Mouse (Mus musculus): ENCODE measurements around the gene Coa7. TPM values are rescaled to one million over a fixed set of nuclear protein-coding genes. Genes with fewer than 3 reads are reported as not detected.

Coa7 gene
- total and polyA plus RNA-seq, 2 experiments from 2014 or later, result 22.3 to 59.5 TPM

- no peak overlapping the region for H3K27ac ChIP-seq (ENCODE audit: low read depth, low read length)
- H3K27me3 ChIP-seq (ENCODE audit: insufficient read depth, low read length), result no peaks in the 10 kb centered on the region
- H3K9me3 ChIP-seq (ENCODE audit: low read length), result no peaks in the 10 kb centered on the region
- ATAC-seq, result peak; percentile 90
- 15% methylated on average over 4 of the region's 4 CpGs for WGBS
- TF ChIP-seq CTCF (IDR thresholded peaks at IDR 0.05; ENCODE audit: low read depth), result peak; percentile 93
- no peak overlapping the region for H3K4me3 ChIP-seq (ENCODE audit: low read depth, low read length)
- peaks cover 24% of the 10 kb centered on the region for H3K36me3 ChIP-seq (ENCODE audit: insufficient read depth)
- peak; percentile 91 for DNase-seq
- H3K4me1 ChIP-seq (ENCODE audit: insufficient read depth), result no peaks in the 10 kb centered on the region
- H3K9ac ChIP-seq, result no peak overlapping the region
- no peak overlapping the region for H3K4me2 ChIP-seq (ENCODE audit: low read depth)
Measured at GRCm38 (mm10) chr4:108339277-108339690, 11.3 kb downstream of the Coa7 start.

GRCm38 (mm10) chr4:108344631-108345083 is 16.7 kb downstream of the Coa7 start:
- DNase-seq, result no peak
- Histone ChIP-seq H3K27ac (ENCODE audit: low read depth, low read length) (no peak overlapping the region), H3K9me3 (ENCODE audit: low read length) (no peaks in the 10 kb centered on the region), H3K4me1 (ENCODE audit: insufficient read depth) (no peaks in the 10 kb centered on the region), H3K4me2 (ENCODE audit: low read depth) (no peak overlapping the region), H3K4me3 (ENCODE audit: low read depth, low read length) (no peak overlapping the region), H3K36me3 (ENCODE audit: insufficient read depth) (no peaks in the 10 kb centered on the region), H3K27me3 (ENCODE audit: insufficient read depth, low read length) (no peaks in the 10 kb centered on the region), H3K9ac (no peak overlapping the region)
- TF ChIP-seq CTCF (IDR thresholded peaks at IDR 0.05; ENCODE audit: low read depth), result no peak
- WGBS, result 8% methylated on average over 7 of the region's 7 CpGs
- peak; percentile 47; the same call in 1 of the 2 replicates for ATAC-seq

DNA sequence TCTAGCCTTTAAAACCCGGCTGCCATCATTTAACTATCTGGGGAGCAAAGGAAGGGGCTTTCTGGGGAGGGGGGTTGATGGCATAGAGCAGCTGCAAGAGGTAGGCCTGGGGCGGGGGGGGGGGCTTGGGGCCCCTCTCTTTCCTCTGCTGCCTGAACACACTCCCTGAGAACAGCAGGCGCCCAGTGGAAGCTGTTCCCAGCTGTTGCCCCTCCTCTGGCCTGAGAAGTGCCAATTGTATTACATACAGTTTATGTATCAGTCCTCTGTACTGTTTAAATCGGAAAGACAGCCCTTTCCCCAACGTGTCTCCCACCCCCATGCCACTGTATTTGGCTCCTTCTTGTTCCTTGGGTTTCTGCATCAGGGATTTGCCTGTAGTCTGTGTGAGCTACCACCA is 17.9 kb downstream of the Coa7 start:
- no peak overlapping the region for H3K4me2 ChIP-seq (ENCODE audit: low read depth)
- no peak for ATAC-seq
- H3K27me3 ChIP-seq (ENCODE audit: insufficient read depth, low read length), result no peaks in the 10 kb centered on the region
- DNase-seq, result no peak
- no peak overlapping the region for H3K27ac ChIP-seq (ENCODE audit: low read depth, low read length)
- TF ChIP-seq CTCF (IDR thresholded peaks at IDR 0.05; ENCODE audit: low read depth), result no peak
- H3K9me3 ChIP-seq (ENCODE audit: low read length), result no peaks in the 10 kb centered on the region
- 29% methylated on average over 5 of the region's 5 CpGs for WGBS
- H3K4me3 ChIP-seq (ENCODE audit: low read depth, low read length), result no peak overlapping the region
- no peak overlapping the region for H3K9ac ChIP-seq
- H3K4me1 ChIP-seq (ENCODE audit: insufficient read depth), result no peaks in the 10 kb centered on the region
- H3K36me3 ChIP-seq (ENCODE audit: insufficient read depth), result no peaks in the 10 kb centered on the region

DNA sequence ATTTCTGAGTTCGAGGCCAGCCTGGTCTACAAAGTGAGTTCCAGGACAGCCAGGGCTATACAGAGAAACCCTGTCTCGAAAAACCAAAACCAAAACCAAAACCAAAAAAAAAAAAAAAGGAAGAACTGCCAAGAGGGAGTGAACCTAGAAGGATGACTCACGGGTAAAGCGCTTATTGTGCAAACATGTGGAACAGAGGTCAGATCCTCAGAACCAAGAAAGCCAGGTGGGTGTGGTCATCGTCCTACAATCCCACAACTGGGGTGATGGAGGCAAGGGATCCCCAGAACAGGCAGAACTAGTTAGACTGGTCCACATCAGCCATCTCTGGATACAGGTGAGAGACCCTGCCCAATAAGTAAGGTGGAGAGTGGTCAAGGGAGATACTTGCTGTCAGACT is 19.2 kb downstream of the Coa7 start:
- no peak overlapping the region for H3K4me2 ChIP-seq (ENCODE audit: low read depth)
- ATAC-seq, result no peak

DNA sequence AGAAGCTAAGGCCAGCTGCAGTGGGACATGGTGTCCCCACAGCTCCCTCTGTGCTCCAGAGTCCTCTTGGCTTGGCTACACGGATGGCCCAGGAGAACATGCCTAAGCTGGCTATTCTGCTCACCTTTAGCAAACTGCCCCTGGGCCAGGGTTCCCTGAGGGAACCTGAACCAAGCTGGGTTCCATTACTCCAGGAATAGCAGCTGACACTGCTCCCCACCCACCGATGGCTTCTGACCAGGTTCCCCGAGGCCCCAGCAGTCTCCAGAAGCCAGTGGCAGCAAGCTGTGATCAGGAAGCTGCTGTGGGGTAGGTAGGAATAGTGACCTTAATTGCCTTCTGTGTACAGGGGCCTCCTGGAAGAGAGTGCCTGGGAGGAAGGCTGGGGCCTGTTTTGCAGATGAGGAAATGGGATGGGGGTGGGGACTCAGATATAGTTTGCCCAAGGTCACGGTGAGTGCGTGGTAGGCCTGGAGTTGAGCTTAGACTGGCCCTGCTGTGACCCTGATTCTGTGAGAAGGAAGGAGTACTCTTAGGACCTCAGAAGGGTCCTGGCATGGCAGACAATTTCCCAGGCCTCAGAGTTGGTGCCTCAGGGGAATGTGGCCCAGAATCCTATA is 20.4 kb downstream of the Coa7 start:
- ATAC-seq (no peak), DNase-seq (no peak)
- TF ChIP-seq CTCF (IDR thresholded peaks at IDR 0.05; ENCODE audit: low read depth), result no peak
- Histone ChIP-seq H3K4me3 (ENCODE audit: low read depth, low read length) (no peak overlapping the region), H3K9me3 (ENCODE audit: low read length) (no peaks in the 10 kb centered on the region), H3K4me1 (ENCODE audit: insufficient read depth) (no peaks in the 10 kb centered on the region), H3K9ac (no peak overlapping the region), H3K27me3 (ENCODE audit: insufficient read depth, low read length) (no peaks in the 10 kb centered on the region), H3K27ac (ENCODE audit: low read depth, low read length) (no peak overlapping the region), H3K4me2 (ENCODE audit: low read depth) (no peak overlapping the region), H3K36me3 (ENCODE audit: insufficient read depth) (no peaks in the 10 kb centered on the region)
- 83% methylated on average over 5 of the region's 5 CpGs for WGBS

More for the DNA sequence above, 19.2 kb downstream of the Coa7 start:
- Histone ChIP-seq H3K27ac (ENCODE audit: low read depth, low read length) (no peak overlapping the region), H3K27me3 (ENCODE audit: insufficient read depth, low read length) (no peaks in the 10 kb centered on the region), H3K9ac (no peak overlapping the region), H3K9me3 (ENCODE audit: low read length) (no peaks in the 10 kb centered on the region), H3K36me3 (ENCODE audit: insufficient read depth) (no peaks in the 10 kb centered on the region), H3K4me3 (ENCODE audit: low read depth, low read length) (no peak overlapping the region), H3K4me1 (ENCODE audit: insufficient read depth) (no peaks in the 10 kb centered on the region)
- WGBS, result 92% methylated on average over 5 of the region's 5 CpGs
- no peak for DNase-seq
- no peak for TF ChIP-seq CTCF (IDR thresholded peaks at IDR 0.05; ENCODE audit: low read depth)

DNA sequence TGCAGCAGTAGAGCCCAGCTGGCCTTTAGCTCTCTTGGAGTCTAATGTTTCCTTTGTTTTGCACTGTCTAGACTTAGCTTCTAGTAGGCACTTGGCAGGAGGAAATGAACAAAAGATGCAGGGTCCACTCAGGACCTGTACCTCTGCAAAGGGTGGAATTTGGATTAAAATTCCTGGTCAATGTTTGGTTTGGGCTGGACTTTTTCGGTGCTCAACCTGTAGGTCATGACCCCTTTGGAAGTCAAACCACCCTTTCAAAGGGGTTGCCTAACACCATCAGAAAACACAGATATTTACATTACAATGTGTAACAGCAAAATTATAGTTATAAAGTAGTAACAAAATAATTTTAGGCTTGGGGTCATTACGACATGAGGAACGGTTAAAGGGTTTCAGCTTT is 21.1 kb downstream of the Coa7 start:
- Histone ChIP-seq H3K36me3 (ENCODE audit: insufficient read depth) (no peaks in the 10 kb centered on the region), H3K9ac (no peak overlapping the region), H3K27me3 (ENCODE audit: insufficient read depth, low read length) (no peaks in the 10 kb centered on the region), H3K4me2 (ENCODE audit: low read depth) (no peak overlapping the region), H3K27ac (ENCODE audit: low read depth, low read length) (no peak overlapping the region), H3K9me3 (ENCODE audit: low read length) (no peaks in the 10 kb centered on the region), H3K4me3 (ENCODE audit: low read depth, low read length) (no peak overlapping the region), H3K4me1 (ENCODE audit: insufficient read depth) (no peaks in the 10 kb centered on the region)
- DNase-seq, result no peak
- WGBS, result 90% methylated on average over 3 of the region's 3 CpGs
- ATAC-seq, result no peak
- no peak for TF ChIP-seq CTCF (IDR thresholded peaks at IDR 0.05; ENCODE audit: low read depth)

DNA sequence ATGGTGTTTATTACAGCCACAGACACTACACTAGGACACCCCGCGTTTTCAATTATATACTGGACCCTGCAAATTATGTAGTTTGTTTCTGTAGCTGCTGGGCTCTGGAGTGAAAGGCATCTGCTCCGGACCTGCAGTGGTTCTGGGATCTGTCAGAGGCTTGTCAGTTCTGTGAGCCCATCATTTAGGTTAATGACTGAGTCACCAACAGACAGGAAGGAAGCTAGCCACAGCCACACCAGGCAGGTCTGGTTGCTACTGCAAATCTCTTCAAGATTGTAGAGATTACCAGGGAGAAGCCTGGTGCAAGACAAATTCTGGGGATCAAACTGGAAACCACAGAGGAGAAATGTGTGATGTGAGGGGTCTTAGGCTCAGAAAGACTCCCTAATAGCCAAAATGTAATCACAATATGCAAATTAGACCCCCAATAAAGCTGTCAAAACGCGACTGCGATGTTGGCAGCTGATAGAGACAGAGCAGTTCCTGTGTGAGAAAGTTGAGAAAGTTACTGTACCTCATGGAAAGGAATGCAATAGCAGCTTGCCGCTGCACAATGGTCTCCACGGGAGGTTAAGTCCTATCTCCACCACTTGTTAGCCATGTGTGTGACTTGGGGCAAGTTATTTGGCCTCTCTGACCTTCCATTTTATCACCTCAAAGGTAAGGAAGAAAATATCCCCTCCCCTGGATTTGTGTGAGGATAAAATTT is 22.1 kb downstream of the Coa7 start:
- WGBS, result 43% methylated on average over 8 of the region's 8 CpGs
- H3K4me3 ChIP-seq (ENCODE audit: low read depth, low read length), result no peak overlapping the region
- ATAC-seq (no peak), DNase-seq (no peak)
- H3K4me2 ChIP-seq (ENCODE audit: low read depth), result no peak overlapping the region
- H3K36me3 ChIP-seq (ENCODE audit: insufficient read depth), result no peaks in the 10 kb centered on the region
- no peak for TF ChIP-seq CTCF (IDR thresholded peaks at IDR 0.05; ENCODE audit: low read depth)
- no peak overlapping the region for H3K27ac ChIP-seq (ENCODE audit: low read depth, low read length)
- no peaks in the 10 kb centered on the region for H3K27me3 ChIP-seq (ENCODE audit: insufficient read depth, low read length)
- H3K4me1 ChIP-seq (ENCODE audit: insufficient read depth), result no peaks in the 10 kb centered on the region
- H3K9me3 ChIP-seq (ENCODE audit: low read length), result no peaks in the 10 kb centered on the region
- no peak overlapping the region for H3K9ac ChIP-seq
